Mouse (Mus musculus): Measurements from ENCODE around the gene Pramel7. TPM values are rescaled to one million over a fixed set of nuclear protein-coding genes. Genes with fewer than 3 reads are reported as not detected.
"Not testable (repeated sequence)": the region's sequence is repeated elsewhere in the genome, so short reads cannot be mapped to it uniquely, and the experiment has no call there.

Pramel7 gene
- polyA plus RNA-seq (2015; fragmentation: Nextera tagmentation; extraction: Ambion mirVana): not detected in 2 replicates

- not testable (repeated sequence) for H3K4me2 ChIP-seq (ENCODE audit: low read depth, low read length); H3K36me3 ChIP-seq (ENCODE audit: control insufficient read depth, insufficient read depth, low read length); H3K27ac ChIP-seq (ENCODE audit: low read length); H3K4me3 ChIP-seq (replicated peaks; ENCODE audit: low read length); H3K9me3 ChIP-seq (replicated peaks; ENCODE audit: control insufficient read depth, low read length); H3K27me3 ChIP-seq (ENCODE audit: control insufficient read depth, insufficient read depth, low read length); H3K4me1 ChIP-seq (ENCODE audit: control insufficient read depth, insufficient read depth, low read length); ATAC-seq (ENCODE audit: insufficient read depth, low FRiP score); H3K9ac ChIP-seq (ENCODE audit: low read length)
- 90% methylated on average over 4 of the region's 5 CpGs for WGBS
These were observed at the start of gene Pramel7 for GRCm38 (mm10) chr2:87496993-87497392. Gene Pramel7, minus strand, starts transcription at chr2:87497093.

GRCm38 (mm10) chr2:87545442-87545841, 48.5 kb upstream of the Pramel7 start, which contains the start of gene Olfr1128:
Gene Olfr1128, minus strand, starts transcription at chr2:87545542.
- no peak within 1 kb of the TSS for H3K4me2 ChIP-seq (ENCODE audit: low read depth, low read length)
- no peak for ATAC-seq (ENCODE audit: insufficient read depth, low FRiP score)

GRCm38 (mm10) chr2:87534826-87535225, 37.9 kb upstream of the Pramel7 start:
- H3K4me3 ChIP-seq (replicated peaks; ENCODE audit: low read length): no peak overlapping the region
- no peak overlapping the region for H3K9ac ChIP-seq (ENCODE audit: low read length)
- 65% methylated on average over 2 of the region's 2 CpGs for WGBS
- no peak overlapping the region for H3K27ac ChIP-seq (ENCODE audit: low read length)
- no peaks in the 10 kb centered on the region for H3K4me1 ChIP-seq (ENCODE audit: control insufficient read depth, insufficient read depth, low read length)
- ATAC-seq (ENCODE audit: insufficient read depth, low FRiP score): no peak
- no peaks in the 10 kb centered on the region for H3K9me3 ChIP-seq (replicated peaks; ENCODE audit: control insufficient read depth, low read length)
- H3K27me3 ChIP-seq (ENCODE audit: control insufficient read depth, insufficient read depth, low read length): no peaks in the 10 kb centered on the region
- no peak overlapping the region for H3K4me2 ChIP-seq (ENCODE audit: low read depth, low read length)
- no peaks in the 10 kb centered on the region for H3K36me3 ChIP-seq (ENCODE audit: control insufficient read depth, insufficient read depth, low read length)

More at GRCm38 (mm10) chr2:87545442-87545841, 48.5 kb upstream of the Pramel7 start, which contains the start of gene Olfr1128:
- Histone ChIP-seq H3K36me3 (ENCODE audit: control insufficient read depth, insufficient read depth, low read length) (no peaks in the 10 kb centered on the region), H3K4me1 (ENCODE audit: control insufficient read depth, insufficient read depth, low read length) (no peaks in the 10 kb centered on the region), H3K9me3 (replicated peaks; ENCODE audit: control insufficient read depth, low read length) (no peaks in the 10 kb centered on the region), H3K9ac (ENCODE audit: low read length) (no peak within 1 kb of the TSS), H3K27ac (ENCODE audit: low read length) (no peak within 1 kb of the TSS), H3K4me3 (replicated peaks; ENCODE audit: low read length) (no peak within 1 kb of the TSS), H3K27me3 (ENCODE audit: control insufficient read depth, insufficient read depth, low read length) (no peaks in the 10 kb centered on the region)
- 89% methylated on average over 1 of the region's 1 CpGs for WGBS

GRCm38 (mm10) chr2:87531496-87531895, 34.6 kb upstream of the Pramel7 start, which contains the start of gene Olfr153:
Gene Olfr153, plus strand, starts transcription at chr2:87531796.
- Histone ChIP-seq H3K4me1 (ENCODE audit: control insufficient read depth, insufficient read depth, low read length) (no peaks in the 10 kb centered on the region), H3K36me3 (ENCODE audit: control insufficient read depth, insufficient read depth, low read length) (no peaks in the 10 kb centered on the region), H3K4me3 (replicated peaks; ENCODE audit: low read length) (no peak within 1 kb of the TSS), H3K27ac (ENCODE audit: low read length) (no peak within 1 kb of the TSS), H3K9me3 (replicated peaks; ENCODE audit: control insufficient read depth, low read length) (no peaks in the 10 kb centered on the region), H3K27me3 (ENCODE audit: control insufficient read depth, insufficient read depth, low read length) (no peaks in the 10 kb centered on the region), H3K4me2 (ENCODE audit: low read depth, low read length) (no peak within 1 kb of the TSS), H3K9ac (ENCODE audit: low read length) (no peak within 1 kb of the TSS)
- no peak for ATAC-seq (ENCODE audit: insufficient read depth, low FRiP score)

GRCm38 (mm10) chr2:87525899-87526616, 29.2 kb upstream of the Pramel7 start:
- not testable (repeated sequence) for H3K9me3 ChIP-seq (replicated peaks; ENCODE audit: control insufficient read depth, low read length); H3K9ac ChIP-seq (ENCODE audit: low read length); H3K4me1 ChIP-seq (ENCODE audit: control insufficient read depth, insufficient read depth, low read length); ATAC-seq (ENCODE audit: insufficient read depth, low FRiP score); H3K36me3 ChIP-seq (ENCODE audit: control insufficient read depth, insufficient read depth, low read length); H3K27ac ChIP-seq (ENCODE audit: low read length); H3K27me3 ChIP-seq (ENCODE audit: control insufficient read depth, insufficient read depth, low read length)
- WGBS: 33% methylated on average over 38 of the region's 39 CpGs
- H3K4me3 ChIP-seq (replicated peaks; ENCODE audit: low read length): peak overlapping the region; percentile 7; the same call in 1 of the 2 replicates
- 0 out of 2 replicates have a peak overlapping the region, but pooled peaks have one; percentile 29 for H3K4me2 ChIP-seq (ENCODE audit: low read depth, low read length)

GRCm38 (mm10) chr2:87520651-87521050, 23.8 kb upstream of the Pramel7 start:
- H3K4me3 ChIP-seq (replicated peaks; ENCODE audit: low read length): no peak overlapping the region
- 78% methylated on average over 4 of the region's 4 CpGs for WGBS

GRCm38 (mm10) chr2:87516581-87516980, 19.7 kb upstream of the Pramel7 start:
- Histone ChIP-seq H3K4me3 (replicated peaks; ENCODE audit: low read length) (no peak overlapping the region), H3K9me3 (replicated peaks; ENCODE audit: control insufficient read depth, low read length) (no peaks in the 10 kb centered on the region), H3K4me2 (ENCODE audit: low read depth, low read length) (no peak overlapping the region), H3K9ac (ENCODE audit: low read length) (no peak overlapping the region), H3K27ac (ENCODE audit: low read length) (no peak overlapping the region), H3K27me3 (ENCODE audit: control insufficient read depth, insufficient read depth, low read length) (no peaks in the 10 kb centered on the region), H3K4me1 (ENCODE audit: control insufficient read depth, insufficient read depth, low read length) (no peaks in the 10 kb centered on the region), H3K36me3 (ENCODE audit: control insufficient read depth, insufficient read depth, low read length) (no peaks in the 10 kb centered on the region)
- whole genome bisulfite sequencing: 83% methylated on average over 3 of the region's 3 CpGs
- no peak for ATAC-seq (ENCODE audit: insufficient read depth, low FRiP score)

More at GRCm38 (mm10) chr2:87520651-87521050, 23.8 kb upstream of the Pramel7 start:
- Histone ChIP-seq H3K9me3 (replicated peaks; ENCODE audit: control insufficient read depth, low read length) (no peaks in the 10 kb centered on the region), H3K27ac (ENCODE audit: low read length) (no peak overlapping the region), H3K27me3 (ENCODE audit: control insufficient read depth, insufficient read depth, low read length) (no peaks in the 10 kb centered on the region), H3K36me3 (ENCODE audit: control insufficient read depth, insufficient read depth, low read length) (no peaks in the 10 kb centered on the region), H3K4me1 (ENCODE audit: control insufficient read depth, insufficient read depth, low read length) (no peaks in the 10 kb centered on the region), H3K4me2 (ENCODE audit: low read depth, low read length) (no peak overlapping the region), H3K9ac (ENCODE audit: low read length) (no peak overlapping the region)
- no peak for ATAC-seq (ENCODE audit: insufficient read depth, low FRiP score)

GRCm38 (mm10) chr2:87515457-87516060, 18.7 kb upstream of the Pramel7 start:
- WGBS: 70% methylated on average over 8 of the region's 8 CpGs
- no peaks in the 10 kb centered on the region for H3K9me3 ChIP-seq (replicated peaks; ENCODE audit: control insufficient read depth, low read length)
- no peak for ATAC-seq (ENCODE audit: insufficient read depth, low FRiP score)
- H3K27me3 ChIP-seq (ENCODE audit: control insufficient read depth, insufficient read depth, low read length): no peaks in the 10 kb centered on the region
- no peak overlapping the region for H3K4me3 ChIP-seq (replicated peaks; ENCODE audit: low read length)
- no peak overlapping the region for H3K4me2 ChIP-seq (ENCODE audit: low read depth, low read length)
- no peaks in the 10 kb centered on the region for H3K36me3 ChIP-seq (ENCODE audit: control insufficient read depth, insufficient read depth, low read length)
- H3K4me1 ChIP-seq (ENCODE audit: control insufficient read depth, insufficient read depth, low read length): no peaks in the 10 kb centered on the region
- no peak overlapping the region for H3K27ac ChIP-seq (ENCODE audit: low read length)
- no peak overlapping the region for H3K9ac ChIP-seq (ENCODE audit: low read length)

- H3K9me3 ChIP-seq (replicated peaks; ENCODE audit: control insufficient read depth, low read length): no peaks in the 10 kb centered on the region
- H3K27ac ChIP-seq (ENCODE audit: low read length): no peak overlapping the region
- H3K36me3 ChIP-seq (ENCODE audit: control insufficient read depth, insufficient read depth, low read length): no peaks in the 10 kb centered on the region
- ATAC-seq (ENCODE audit: insufficient read depth, low FRiP score): no peak
- H3K27me3 ChIP-seq (ENCODE audit: control insufficient read depth, insufficient read depth, low read length): no peaks in the 10 kb centered on the region
- WGBS: 86% methylated on average over 2 of the region's 2 CpGs
- no peak overlapping the region for H3K4me3 ChIP-seq (replicated peaks; ENCODE audit: low read length)
- no peak overlapping the region for H3K4me2 ChIP-seq (ENCODE audit: low read depth, low read length)
- H3K4me1 ChIP-seq (ENCODE audit: control insufficient read depth, insufficient read depth, low read length): no peaks in the 10 kb centered on the region
- no peak overlapping the region for H3K9ac ChIP-seq (ENCODE audit: low read length)
These were observed 18.2 kb upstream of the Pramel7 start for GRCm38 (mm10) chr2:87515046-87515445.
